Mouse (Mus musculus) midbrain, embryonic 10.5 days (tissue): Measurements from ENCODE around the gene Zg16. TPM values are rescaled to one million over a fixed set of nuclear protein-coding genes. Genes with fewer than 3 reads are reported as not detected.

Experiments used
- DNase-seq: peaks from one replicate; pipeline ENCODE4 v3.0.0-alpha.2; 2017; ENCODE audit warnings: low spot score
- H3K27ac ChIP-seq: fragments of 300-500 bp; sonication (generic); replicated peaks from 2 replicates; pipeline ENCODE4 v1.5.1; 2016; ENCODE audit warnings: mild to moderate bottlenecking
- H3K27me3 ChIP-seq: fragments of 300-500 bp; sonication (generic); 2 replicates; pipeline ENCODE4 v1.6.1; 2016; ENCODE audit warnings: low read depth, mild to moderate bottlenecking; ENCODE audit not compliant: poor library complexity, severe bottlenecking
- H3K36me3 ChIP-seq: fragments of 300-500 bp; sonication (generic); 2 replicates; pipeline ENCODE4 v1.6.1; 2016; ENCODE audit warnings: mild to moderate bottlenecking, moderate library complexity
- H3K4me1 ChIP-seq: fragments of 300-500 bp; sonication (generic); 2 replicates; pipeline ENCODE4 v1.6.1; 2016
- H3K4me3 ChIP-seq: fragments of 300-500 bp; sonication (generic); 2 replicates; pipeline ENCODE4 v1.5.1; 2016; ENCODE audit warnings: mild to moderate bottlenecking, moderate library complexity
- H3K9me3 ChIP-seq: fragments of 300-500 bp; sonication (generic); replicated peaks from 2 replicates; pipeline ENCODE4 v1.6.1; 2016; ENCODE audit warnings: mild to moderate bottlenecking
- WGBS: fragments of 180-500 bp; shearing (Covaris S2); methylation state at CpG from one replicate; pipeline ENCODE4 v1.1.7; 2016; 5-methylcytosine and 5-hydroxymethylcytosine counted together
- polyA plus RNA-seq: library from polyadenylated mRNA; unstranded; fragments of >200 nt; fragmentation: Nextera tagmentation; extraction: Ambion mirVana; gene quantifications from 2 replicates; pipeline ENCODE4 v1.2.1, GENCODE M21; 2016

Zg16 gene
- polyA plus RNA-seq, 1 experiment from 2014 or later, result not detected

DNA sequence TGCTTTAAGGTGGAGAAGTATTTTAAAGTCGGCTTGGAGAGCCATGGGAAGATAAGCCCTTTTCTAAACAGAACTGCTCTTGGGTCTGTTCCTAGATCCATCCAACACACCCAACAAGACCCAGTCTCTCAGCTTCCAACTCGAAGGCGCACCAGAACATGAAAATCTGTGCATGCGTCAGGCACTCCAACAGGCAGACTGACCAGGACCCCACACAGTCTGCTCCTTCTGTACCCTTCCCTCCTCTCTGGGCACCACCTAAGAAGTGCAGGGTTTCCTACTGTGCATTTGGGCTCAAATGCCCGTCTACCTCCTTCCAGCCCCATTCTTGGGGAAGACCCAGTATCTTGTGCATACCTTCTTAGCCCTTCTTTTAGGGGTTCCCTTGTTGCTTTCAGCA, 66.6 kb downstream of the Zg16 start:
- no peak for DNase-seq
- peaks cover 99% of the 10 kb centered on the region for H3K4me1 ChIP-seq
- WGBS, result 34% methylated on average over 5 of the region's 5 CpGs
- peak overlapping the region; percentile 92 for H3K27ac ChIP-seq
- H3K9me3 ChIP-seq, result no peaks in the 10 kb centered on the region
- no peaks in the 10 kb centered on the region for H3K27me3 ChIP-seq
- peak overlapping the region; percentile 88 for H3K4me3 ChIP-seq
- peaks cover 45% of the 10 kb centered on the region for H3K36me3 ChIP-seq

DNA sequence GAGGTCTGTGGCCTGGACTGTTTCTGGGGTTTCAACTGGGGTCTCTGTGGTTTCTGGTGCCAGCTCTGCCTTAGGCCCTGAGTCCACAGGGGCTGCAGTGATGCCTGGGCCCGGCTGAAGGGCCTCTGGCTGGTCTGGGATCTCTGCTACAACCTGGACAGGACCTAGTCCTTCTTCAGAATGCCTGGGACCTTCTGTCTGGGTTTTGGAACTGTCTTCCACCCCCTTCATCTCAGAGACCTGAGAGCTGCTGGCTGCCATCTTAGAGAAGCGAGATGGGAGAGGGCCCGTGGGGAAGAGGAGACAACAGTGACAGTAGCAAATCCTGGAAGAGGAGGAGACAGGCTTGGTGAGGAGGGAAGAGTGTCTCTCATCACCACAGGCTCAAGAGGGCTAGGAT, 67.1 kb downstream of the Zg16 start:
- Histone ChIP-seq H3K27ac (peak overlapping the region; percentile 92), H3K4me3 (peak overlapping the region; percentile 88), H3K27me3 (no peaks in the 10 kb centered on the region), H3K9me3 (no peaks in the 10 kb centered on the region), H3K4me1 (peaks cover 99% of the 10 kb centered on the region), H3K36me3 (peaks cover 45% of the 10 kb centered on the region)
- WGBS, result 58% methylated on average over 3 of the region's 3 CpGs
- DNase-seq, result no peak

DNA sequence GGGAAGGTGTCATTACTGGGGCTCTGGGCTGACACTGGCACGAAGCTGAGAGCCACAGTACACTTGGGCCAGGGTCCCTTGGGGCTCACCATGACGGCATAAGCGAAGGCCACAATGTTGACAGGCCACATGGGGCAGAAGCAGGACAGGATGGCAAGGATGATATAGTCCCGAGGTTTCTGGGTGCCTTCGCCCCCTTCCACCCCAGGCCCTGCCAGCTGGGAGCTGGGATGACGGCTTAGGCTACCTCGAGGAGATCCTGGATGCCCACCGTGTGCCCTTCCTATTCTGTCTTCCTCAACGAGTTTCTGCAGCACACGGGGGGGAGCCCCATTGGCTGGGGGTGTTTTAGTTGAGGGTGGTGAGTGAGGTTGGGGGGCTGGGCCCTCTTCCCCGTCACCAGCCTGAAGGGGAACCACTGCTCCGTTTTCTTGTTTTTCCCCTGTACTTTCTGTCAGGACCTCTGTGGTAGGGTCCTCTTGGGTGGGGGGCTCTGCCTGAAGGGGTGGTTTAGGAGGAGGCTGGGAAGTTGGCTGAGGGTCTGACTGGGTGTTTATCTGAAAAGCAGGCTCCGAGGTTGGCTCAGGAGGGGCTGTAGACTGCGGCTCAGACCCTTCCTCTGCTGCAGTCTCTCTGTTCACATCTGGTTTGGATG, 67.7 kb downstream of the Zg16 start:
- Histone ChIP-seq H3K27me3 (no peaks in the 10 kb centered on the region), H3K27ac (peak overlapping the region; percentile 96), H3K9me3 (no peaks in the 10 kb centered on the region), H3K4me3 (peak overlapping the region; percentile 88), H3K36me3 (peaks cover 45% of the 10 kb centered on the region), H3K4me1 (peaks cover 99% of the 10 kb centered on the region)
- WGBS, result 82% methylated on average over 14 of the region's 14 CpGs
- DNase-seq, result no peak

DNA sequence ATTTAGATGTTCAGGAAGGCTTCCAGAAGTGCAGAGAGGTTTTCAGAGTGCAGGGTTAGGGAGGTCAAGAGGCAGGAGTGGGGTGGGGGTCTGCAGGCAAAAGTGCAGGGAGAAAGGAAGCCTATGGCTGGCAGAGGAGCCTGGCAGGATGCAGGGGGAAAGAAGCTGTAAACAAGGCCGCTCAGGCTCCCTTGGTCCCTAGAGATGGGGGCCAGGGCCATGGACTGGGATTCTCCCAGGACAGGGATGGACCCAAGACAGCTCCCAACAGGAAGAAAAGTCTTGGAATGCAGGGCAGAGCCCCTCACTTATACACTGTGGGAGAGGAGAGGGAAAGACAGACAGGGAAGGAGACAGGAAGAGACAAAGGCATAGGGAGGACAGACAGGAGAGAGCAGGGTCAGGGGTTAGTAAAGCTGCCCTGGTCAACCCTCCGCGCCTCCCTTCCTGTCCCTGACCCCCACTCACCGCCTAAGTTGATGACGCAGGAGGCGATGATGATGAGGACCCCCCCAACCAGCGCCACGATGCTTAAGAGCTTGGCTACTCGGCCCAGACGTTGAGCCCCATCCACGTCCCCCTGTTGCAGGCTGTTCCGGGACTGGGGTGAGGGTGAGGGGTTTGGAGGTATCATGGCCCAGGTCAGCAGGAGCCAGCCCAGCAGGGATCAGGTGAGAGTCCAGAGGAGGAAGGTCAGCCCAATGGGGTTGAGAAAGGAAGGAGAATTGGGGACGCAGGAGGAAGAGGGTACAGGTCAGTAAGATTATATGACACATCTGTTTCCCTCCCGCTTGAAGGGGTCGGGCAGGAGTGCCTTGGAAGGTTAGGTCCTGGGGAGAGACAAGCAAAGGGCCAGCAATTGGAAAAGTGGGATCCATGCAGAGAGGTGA, 68.5 kb downstream of the Zg16 start:
- Histone ChIP-seq H3K4me1 (peaks cover 98% of the 10 kb centered on the region), H3K27ac (peak overlapping the region; percentile 96), H3K9me3 (no peaks in the 10 kb centered on the region), H3K4me3 (peak overlapping the region; percentile 88; the same call in 1 of the 2 replicates), H3K27me3 (no peaks in the 10 kb centered on the region), H3K36me3 (peaks cover 45% of the 10 kb centered on the region)
- no peak for DNase-seq
- 79% methylated on average over 15 of the region's 15 CpGs for WGBS

DNA sequence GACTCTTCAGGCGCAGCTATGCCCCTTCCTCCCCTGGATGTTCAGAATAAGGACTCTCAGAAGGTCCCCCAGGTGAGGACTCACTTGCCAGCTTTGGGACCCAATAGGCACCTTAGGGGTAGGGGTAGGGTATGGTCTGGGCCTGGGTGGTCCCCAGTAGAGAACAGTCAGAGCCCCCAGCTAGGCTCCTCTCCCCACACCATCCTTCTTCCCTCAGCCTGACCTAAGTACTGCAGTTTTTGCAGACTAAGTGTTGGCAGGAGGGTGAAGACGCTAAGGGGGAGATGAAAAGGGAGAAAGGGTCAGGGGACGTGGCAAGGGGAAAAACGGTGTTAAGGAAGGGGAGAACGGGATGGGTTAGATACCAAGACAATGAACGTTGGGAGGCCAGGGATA, 69.2 kb downstream of the Zg16 start:
- Histone ChIP-seq H3K4me1 (peaks cover 91% of the 10 kb centered on the region), H3K27ac (peak overlapping the region; percentile 96), H3K27me3 (no peaks in the 10 kb centered on the region), H3K36me3 (peaks cover 45% of the 10 kb centered on the region), H3K4me3 (peak overlapping the region; percentile 14; the same call in 1 of the 2 replicates), H3K9me3 (no peaks in the 10 kb centered on the region)
- 65% methylated on average over 6 of the region's 6 CpGs for WGBS
- DNase-seq, result no peak

DNA sequence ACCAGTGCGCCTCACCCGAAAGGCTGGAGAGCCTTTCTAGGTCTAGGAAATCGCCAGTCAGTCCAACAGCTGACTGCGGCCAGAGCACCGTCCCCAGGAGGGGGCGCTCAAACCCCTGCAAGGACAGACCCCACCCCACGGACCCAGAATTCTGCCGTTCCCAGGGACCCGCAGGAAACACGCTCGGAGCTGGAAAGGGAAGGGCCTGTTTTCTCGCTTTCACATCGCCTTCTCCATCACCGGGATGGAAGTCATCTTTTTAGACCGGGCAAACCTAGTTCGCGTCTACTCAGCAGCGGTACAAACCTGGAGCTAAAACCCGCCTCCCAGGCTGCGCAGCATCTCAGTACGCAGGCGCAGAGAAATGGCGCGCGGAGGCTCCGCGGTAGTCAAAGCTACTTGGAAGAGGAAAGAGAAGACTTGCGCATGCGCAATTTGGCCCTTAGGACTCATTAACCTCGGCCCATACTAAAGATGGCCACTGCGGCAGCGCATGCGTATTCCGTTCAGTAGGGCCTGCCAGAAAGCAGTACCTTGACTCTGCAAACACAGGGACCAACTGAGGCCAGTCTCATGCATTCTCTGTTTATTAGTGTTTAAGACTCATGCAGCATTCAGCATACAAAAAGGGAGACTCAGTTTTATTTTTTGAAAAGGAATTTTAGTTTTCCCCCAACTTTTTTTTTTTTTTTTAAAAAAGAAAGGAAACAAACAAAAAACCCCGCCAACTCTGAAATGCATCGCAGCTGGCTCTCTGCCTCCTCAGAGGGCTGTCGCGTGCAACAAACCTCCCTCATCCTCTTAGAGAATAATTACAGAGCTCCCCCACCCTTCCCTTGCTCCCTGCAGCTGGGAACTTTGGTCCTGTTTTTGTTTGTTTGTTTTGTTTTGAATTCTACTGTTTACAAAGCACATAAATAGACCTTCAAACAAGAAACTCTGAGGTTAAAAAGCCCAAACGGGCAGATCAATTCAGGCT, 69.9 kb downstream of the Zg16 start, which contains the start of gene Pagr1a:
Gene Pagr1a (minus strand): TSS at position 382 of the 979 bp plus-strand sequence.
- H3K27me3 ChIP-seq, result no peaks in the 10 kb centered on the region
- peak; percentile 99 for DNase-seq
- peak within 1 kb of the TSS; percentile 91 for H3K4me3 ChIP-seq
- H3K9me3 ChIP-seq, result no peaks in the 10 kb centered on the region
- 6% methylated on average over 39 of the region's 39 CpGs for WGBS
- peaks cover 84% of the 10 kb centered on the region for H3K4me1 ChIP-seq
- H3K27ac ChIP-seq, result peak within 1 kb of the TSS; percentile 96
- H3K36me3 ChIP-seq, result peaks cover 45% of the 10 kb centered on the region

DNA sequence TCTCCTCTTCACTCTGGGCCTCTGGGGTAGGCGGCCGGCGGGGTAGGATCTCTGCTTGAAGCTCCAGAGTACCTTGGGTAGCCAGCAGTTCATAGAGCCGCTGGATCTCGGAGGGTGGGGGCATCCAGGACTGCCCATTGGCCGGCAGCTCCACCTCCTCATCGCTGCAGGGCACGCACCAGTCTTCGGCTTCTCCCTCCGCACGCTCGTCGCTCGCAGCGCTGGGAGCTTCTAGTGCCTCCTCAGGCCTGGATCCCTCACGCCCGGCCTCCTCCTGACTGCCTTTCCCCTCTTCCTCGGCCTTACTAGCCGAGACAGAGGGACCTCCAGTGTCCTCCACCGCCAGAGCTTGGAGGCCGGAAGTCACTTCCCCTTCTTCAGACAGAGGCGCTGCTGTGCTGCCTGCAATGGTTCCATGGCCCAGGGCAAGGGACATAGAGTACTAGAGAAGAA, 70.6 kb downstream of the Zg16 start:
- Histone ChIP-seq H3K36me3 (peaks cover 44% of the 10 kb centered on the region), H3K27me3 (no peaks in the 10 kb centered on the region), H3K9me3 (no peaks in the 10 kb centered on the region), H3K4me3 (peak overlapping the region; percentile 91), H3K4me1 (peaks cover 80% of the 10 kb centered on the region), H3K27ac (peak overlapping the region; percentile 96)
- WGBS, result under 1% methylated on average over 22 of the region's 22 CpGs
- DNase-seq, result no peak

DNA sequence TGATC, 70.8 kb downstream of the Zg16 start, which contains the start of gene Pagr1b:
Gene Pagr1b (minus strand): TSS at position 4 of the 5 bp plus-strand sequence.
- Histone ChIP-seq H3K9me3 (no peaks in the 10 kb centered on the region), H3K27ac (peak within 1 kb of the TSS; percentile 96), H3K4me3 (peak within 1 kb of the TSS; percentile 91), H3K36me3 (peaks cover 43% of the 10 kb centered on the region), H3K27me3 (no peaks in the 10 kb centered on the region), H3K4me1 (peaks cover 79% of the 10 kb centered on the region)
- no peak for DNase-seq

DNA sequence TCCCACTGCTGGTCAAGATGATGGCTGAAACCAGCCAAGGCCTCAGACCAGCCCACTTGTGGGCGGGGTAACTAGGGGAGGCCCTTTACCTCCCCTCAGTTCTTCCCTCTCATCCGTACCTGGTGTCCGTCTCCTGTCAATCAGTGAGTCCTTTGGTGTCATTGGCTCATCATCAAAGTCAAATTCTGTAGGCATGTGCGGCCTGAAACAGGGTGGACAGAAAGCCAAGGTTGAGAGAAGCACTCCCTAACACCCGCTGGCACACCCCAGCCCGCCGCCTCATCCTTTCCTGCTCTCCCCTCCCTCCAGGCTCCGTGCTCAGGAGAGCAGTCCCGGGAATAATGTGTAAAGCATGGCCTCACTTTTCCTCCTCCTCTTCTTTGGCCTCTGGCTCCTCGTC, 71.0 kb downstream of the Zg16 start:
- WGBS, result 3% methylated on average over 10 of the region's 10 CpGs
- peak; percentile 51 for DNase-seq
- Histone ChIP-seq H3K4me1 (peaks cover 77% of the 10 kb centered on the region), H3K36me3 (peaks cover 43% of the 10 kb centered on the region), H3K27ac (peak overlapping the region; percentile 96), H3K9me3 (no peaks in the 10 kb centered on the region), H3K4me3 (peak overlapping the region; percentile 91), H3K27me3 (no peaks in the 10 kb centered on the region)

DNA sequence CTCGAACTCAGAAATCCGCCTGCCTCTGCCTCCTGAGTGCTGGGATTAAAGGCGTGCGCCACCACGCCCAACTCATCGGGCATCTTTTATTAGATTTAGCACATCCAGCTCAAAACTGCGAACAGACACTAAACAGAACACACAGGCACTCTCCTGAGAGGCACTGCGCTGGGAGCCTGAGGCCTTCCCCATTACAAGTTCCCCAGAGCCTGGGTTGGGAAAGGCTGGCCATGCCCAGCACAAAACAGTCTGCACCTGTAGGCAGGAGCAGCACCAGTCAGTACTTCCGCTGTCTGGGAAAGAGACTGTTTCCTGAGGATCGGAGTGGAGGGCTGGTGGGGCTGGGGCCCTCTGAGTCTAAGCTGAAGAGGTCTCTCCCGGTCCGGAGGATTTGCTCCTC, 72.1 kb downstream of the Zg16 start:
- Histone ChIP-seq H3K27ac (peak overlapping the region; percentile 38; the same call in 1 of the 2 replicates), H3K4me1 (peaks cover 66% of the 10 kb centered on the region), H3K27me3 (no peaks in the 10 kb centered on the region), H3K4me3 (peak overlapping the region; percentile 91), H3K9me3 (no peaks in the 10 kb centered on the region), H3K36me3 (peaks cover 47% of the 10 kb centered on the region)
- WGBS, result 93% methylated on average over 12 of the region's 12 CpGs
- DNase-seq, result no peak

DNA sequence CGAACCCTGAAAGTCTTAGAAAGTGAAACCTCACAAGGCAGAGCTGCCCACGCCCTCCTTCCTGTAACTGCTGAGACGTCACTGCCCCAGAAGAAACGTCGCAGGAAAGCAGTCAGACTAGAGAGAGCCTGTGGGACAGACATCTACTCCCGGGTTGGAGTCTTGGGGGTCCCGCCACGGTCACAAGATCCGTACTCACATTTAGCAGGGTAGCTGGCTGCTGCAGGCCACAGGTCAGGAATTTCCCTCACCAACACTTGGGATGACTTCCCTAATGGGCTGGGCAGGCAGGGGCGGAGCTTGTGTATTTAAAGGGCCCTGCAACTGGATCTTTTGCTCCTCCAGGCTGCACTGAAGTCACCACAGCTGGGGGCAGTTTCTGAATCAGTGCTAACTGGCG, 72.8 kb downstream of the Zg16 start, which contains the start of gene Mvp:
Gene Mvp (minus strand): TSS at position 302 of the 400 bp plus-strand sequence.
- WGBS, result 79% methylated on average over 11 of the region's 11 CpGs
- peaks cover 60% of the 10 kb centered on the region for H3K4me1 ChIP-seq
- no peaks in the 10 kb centered on the region for H3K27me3 ChIP-seq
- peak within 1 kb of the TSS; percentile 38 for H3K27ac ChIP-seq
- no peak for DNase-seq
- peaks cover 47% of the 10 kb centered on the region for H3K36me3 ChIP-seq
- peak within 1 kb of the TSS; percentile 91 for H3K4me3 ChIP-seq
- no peaks in the 10 kb centered on the region for H3K9me3 ChIP-seq

DNA sequence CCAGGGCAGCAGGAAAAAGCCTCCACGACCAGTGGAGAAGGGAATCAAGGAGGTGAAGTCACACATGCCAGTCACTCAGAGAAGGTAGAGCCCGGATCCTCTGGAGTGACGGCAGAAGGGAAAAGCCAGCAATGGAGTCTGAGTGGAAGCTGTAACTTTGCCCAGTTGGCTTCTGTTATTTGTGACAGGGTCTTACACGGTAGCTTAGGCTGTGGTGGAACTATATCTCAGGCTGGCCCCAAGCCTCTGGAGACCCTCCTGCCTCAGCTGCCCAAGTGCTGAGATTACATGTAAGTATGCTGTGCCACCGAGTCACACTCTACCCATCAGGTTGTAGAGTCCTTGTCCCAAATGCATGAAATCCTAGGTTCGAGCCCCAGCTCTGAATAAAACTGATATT, 73.7 kb downstream of the Zg16 start:
- no peak for DNase-seq
- Histone ChIP-seq H3K36me3 (peaks cover 47% of the 10 kb centered on the region), H3K9me3 (no peaks in the 10 kb centered on the region), H3K27me3 (no peaks in the 10 kb centered on the region), H3K4me1 (peaks cover 58% of the 10 kb centered on the region), H3K27ac (no peak overlapping the region), H3K4me3 (0 out of 2 replicates have a peak overlapping the region, but pooled peaks have one; percentile 3)
- 95% methylated on average over 6 of the region's 6 CpGs for WGBS
